Mouse (Mus musculus) fat pad, adult 2 months (tissue): ENCODE measurements around the gene Hfe2.
A peak's percentile ranks its signal among the peaks of the same experiment; 100 is the strongest.

Experiments used
- DNase-seq: peaks from one replicate; pipeline ENCODE4 v3.0.0-alpha.2; 2011; ENCODE audit warnings: low read depth, low spot score; ENCODE audit errors: extremely low read depth

Hfe2 gene

DNA sequence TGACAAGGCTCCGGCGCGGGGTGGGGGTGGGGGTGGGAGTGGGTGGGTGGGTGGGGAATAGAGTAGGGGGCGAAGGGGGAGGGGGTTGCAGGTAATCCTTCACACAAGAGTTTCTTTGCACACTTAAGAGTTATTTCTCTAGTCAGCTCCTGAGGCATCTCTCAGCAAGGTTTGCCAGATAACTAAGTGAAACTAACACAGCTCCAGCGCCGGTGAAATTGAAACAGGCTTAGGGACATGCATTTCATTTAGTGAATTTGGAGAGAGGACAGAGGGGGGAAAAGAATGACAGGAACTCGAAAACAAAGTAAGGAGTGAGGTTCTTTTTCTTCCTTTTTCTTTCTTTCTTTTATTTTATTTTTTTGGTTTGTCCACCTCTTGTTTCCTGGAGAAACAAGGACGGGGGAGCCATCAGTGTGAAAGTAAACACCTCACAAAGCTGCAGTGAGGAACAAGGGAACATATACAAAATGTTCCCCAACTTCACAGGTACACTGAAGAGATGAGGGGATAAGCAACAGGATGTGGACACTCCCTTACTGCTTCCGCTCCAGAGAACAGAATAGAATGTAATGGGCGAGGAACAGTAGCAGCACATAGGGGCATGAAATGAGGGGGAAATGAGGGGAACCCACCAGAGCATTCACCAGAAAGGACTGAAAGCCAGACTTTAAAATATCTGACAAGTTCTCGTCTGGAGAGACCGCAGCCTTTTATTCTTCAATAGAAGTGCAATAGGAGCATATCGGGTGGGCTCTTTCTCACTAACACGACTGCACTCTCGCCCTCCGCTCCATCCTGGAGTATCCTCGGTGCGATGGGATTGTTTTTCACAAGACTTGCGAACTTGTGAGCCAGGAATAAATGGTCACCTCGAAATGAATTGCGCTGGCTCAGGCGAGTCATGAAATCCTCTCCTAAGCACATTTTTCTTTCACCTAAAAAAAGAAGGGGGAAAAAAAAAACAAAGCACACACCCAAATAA, 32.0 kb downstream of the Hfe2 start:
- no peak for DNase-seq

DNA sequence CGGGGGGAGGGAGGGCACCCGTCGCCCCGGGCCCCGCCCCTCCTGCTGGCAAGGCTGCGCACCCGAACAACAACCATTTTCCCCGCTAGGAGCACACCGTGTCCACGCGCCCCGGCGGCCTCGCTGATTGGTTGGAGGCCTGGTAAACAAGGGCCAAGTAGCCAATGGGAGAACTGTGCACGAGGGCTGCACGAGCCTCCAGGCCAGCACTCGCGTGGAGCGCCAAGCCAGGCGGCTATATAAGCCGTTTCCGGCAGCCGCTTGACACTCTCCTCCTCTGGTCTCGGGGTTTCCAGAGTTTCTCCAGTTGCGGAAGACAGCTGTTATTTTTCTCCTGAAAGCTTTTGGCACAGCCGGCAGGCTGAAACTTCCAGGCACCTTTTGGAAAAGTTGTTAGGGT, 32.7 kb downstream of the Hfe2 start, which contains the start of gene Txnip:
Gene Txnip (plus strand): TSS at position 264 of the 400 bp plus-strand sequence.
- peak; percentile 79 for DNase-seq

DNA sequence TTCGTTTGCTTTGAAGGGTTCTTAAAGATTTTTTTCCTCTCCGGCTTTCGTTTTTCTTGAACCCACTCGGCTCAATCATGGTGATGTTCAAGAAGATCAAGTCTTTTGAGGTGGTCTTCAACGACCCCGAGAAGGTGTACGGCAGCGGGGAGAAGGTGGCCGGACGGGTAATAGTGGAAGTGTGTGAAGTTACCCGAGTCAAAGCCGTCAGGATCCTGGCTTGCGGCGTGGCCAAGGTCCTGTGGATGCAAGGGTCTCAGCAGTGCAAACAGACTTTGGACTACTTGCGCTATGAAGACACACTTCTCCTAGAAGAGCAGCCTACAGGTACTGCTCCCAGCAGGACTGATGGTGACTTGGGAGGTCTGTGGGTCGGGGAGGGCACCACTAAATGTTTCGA, 33.2 kb downstream of the Hfe2 start:
- no peak for DNase-seq

DNA sequence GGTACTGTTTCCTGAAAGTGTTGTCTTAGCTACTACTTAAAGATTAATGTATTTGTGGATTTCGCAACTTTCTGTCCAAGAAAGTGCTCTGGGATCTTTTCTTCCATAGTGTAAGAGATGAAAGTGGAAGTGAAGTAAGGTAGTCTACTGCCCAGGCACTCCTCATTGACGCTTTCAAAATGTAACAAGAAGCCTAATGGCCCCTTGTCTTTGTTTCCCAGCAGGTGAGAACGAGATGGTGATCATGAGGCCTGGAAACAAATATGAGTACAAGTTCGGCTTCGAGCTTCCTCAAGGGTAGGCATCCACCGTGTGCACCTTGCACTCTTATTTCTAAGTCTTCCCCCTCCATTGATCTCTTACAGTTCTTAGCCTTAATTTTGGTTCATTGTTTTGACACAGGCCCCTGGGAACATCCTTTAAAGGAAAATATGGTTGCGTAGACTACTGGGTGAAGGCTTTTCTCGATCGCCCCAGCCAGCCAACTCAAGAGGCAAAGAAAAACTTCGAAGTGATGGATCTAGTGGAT, 33.8 kb downstream of the Hfe2 start:
- no peak for DNase-seq

DNA sequence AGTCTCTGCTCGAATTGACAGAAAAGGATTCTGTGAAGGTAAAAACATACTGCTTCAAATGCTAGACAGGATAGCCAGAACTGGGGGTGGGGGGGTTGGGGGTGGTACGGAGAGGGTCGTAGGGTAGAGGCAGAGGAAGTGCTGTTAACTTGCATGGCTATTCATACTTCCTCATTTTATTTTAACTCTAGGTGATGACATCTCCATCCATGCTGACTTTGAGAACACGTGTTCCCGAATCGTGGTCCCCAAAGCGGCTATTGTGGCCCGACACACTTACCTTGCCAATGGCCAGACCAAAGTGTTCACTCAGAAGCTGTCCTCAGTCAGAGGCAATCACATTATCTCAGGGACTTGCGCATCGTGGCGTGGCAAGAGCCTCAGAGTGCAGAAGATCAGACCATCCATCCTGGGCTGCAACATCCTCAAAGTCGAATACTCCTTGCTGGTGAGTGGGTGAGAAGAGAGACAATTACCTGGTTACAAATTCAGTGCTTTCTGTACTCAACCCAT, 34.5 kb downstream of the Hfe2 start:
- no peak for DNase-seq

DNA sequence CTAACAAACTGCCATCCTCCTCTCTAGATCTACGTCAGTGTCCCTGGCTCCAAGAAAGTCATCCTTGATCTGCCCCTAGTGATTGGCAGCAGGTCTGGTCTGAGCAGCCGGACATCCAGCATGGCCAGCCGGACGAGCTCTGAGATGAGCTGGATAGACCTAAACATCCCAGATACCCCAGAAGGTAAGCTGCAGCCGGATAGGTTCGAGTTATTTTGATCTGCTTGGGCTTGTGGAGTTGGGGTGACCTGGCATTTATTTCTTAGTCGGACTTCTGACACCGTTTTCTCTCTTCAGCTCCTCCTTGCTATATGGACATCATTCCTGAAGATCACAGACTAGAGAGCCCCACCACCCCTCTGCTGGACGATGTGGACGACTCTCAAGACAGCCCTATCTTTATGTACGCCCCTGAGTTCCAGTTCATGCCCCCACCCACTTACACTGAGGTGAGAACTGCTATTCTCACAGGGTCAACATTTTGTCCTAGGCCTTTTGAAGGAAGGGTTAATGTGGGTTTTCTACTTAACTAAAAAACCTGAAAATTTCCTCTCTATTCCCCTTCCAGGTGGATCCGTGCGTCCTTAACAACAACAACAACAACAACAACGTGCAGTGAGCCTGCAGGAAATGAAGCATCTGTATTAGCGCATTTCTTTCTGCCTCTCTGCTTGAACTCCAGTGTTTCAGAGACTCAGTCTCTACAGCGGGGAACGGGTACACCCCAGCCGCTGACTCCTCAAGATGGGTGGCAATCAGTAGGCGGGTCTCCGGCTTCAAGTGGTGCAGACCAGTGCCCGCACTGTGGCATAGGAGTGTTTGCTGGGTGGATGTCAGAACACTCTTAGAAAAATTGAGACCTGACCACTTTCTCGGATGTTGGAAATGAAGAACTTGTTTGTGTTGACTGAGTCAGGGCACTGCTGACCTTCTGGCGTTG, 35.2 kb downstream of the Hfe2 start:
- DNase-seq, result no peak

DNA sequence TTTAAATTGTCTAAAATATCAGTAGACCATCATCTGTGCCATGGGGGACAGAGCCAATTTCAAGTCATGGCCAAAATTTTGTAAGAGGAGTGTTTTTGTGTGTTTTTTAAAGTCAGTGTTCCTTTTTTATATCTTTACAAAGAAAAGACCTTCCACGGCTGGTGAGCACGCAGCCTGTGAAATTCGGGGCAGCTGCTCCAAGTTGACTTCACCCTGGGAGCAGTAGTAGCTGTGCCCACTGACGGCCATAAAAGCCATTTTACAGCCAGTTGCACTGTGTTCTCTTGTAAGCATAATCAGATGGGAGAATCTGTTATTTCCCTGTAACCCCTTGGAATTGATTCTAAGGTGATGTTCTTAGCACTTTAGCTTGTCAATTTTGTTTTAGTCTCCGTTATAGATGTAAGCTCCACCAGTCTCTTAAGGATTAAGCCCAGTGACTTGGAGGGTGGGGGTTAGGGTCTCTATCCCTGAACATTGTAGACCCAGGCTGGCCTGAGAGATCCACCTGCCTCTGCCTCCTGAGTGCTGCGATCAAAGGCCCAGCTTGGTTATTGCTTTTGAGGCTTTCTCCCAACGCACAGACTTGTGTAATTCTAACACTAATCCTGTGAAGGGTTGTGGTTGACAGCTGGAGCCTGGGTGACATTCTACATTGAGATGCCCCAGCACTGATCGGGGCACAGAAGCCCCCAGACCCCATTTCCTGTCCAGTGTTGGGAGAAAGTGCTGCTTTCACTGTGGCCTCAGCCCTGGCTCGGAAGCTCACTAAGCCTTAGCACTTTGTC, 36.1 kb downstream of the Hfe2 start:
- DNase-seq, result no peak

DNA sequence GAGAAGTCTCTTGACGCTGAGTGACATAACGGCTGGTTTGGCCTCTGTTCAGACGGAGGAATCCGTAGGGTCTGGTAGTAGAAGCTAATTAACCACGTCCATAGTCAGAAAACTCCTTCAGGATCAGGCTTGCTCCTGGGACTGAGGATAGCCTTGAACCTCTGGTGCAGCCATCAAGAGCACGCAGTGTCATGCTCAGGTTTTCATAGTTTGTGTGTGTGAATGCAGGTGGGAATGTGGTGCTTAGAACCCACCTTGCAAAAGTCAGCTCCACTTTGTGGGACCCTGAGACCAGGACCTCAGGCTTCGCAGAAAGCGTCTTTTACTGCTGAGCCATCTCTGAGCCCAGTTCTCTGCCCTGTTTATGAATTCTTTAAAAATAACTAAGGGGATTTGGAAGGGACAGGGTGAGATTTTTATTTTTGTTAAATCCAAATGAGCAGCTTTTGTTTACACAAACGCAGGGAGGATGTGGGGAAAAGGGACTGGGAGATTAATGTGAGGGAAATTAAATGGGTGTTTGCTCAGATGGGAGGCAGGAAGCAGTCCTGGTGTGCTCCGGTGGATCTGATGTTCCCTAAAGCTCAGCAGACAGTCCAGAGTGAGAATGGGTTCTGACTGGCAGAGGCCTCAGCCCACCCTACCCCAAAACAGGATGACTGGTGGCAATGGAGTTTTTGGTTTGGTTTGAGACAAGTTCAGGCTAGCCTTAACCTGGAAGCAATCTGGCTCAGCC, 37.1 kb downstream of the Hfe2 start:
- DNase-seq, result no peak

DNA sequence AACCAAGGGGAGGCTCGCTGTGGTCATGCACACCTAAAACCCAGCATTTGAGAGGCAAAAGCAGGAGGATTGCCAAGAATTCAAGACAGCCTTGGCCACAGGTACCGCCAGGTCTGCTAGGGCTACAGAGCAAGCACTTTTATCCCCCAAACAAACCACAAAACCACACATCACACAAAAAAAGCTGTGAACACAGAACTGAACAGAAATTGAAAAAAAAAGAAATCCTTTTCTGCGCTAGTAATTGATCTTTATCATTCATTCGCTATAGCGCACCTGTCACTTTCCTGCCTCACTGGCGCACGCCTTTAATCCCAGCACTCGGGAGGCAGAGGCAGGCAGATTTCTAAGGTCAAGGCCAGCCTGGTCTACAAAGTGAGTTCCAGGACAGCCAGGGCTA, 38.3 kb downstream of the Hfe2 start:
- no peak for DNase-seq

DNA sequence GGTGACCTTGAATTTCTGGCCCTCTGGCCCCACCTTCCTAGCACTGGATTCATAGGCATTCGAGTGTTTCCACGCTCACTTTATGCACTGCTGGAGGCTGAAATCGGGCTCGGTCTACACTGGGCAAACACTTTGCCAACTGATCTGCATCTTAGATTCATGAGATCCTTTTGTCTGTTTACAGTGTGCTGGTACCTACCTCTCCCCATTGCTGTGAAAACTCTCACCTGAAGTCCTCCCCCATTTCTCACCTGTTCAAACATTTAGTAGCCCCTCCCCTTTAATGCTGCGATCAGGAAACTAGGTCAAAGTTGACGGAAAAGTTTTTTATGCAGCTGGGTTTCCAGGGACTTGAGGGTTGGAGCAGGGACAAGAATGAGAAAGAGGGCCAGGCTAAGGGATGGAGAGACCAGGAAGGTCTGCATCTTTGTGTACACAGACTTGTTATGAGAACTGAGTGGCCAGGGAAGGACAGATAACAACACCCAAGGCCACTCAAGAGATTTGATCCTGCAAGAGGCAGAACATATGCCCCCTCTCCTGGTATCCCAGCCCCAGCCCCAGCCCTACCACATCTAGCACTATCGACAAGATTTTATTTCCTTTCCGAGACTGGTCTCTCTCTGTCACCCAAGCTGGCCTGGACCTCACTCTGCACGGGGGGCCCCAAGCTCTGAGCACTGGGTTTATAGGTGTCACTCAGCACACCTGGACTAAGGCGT, 39.1 kb downstream of the Hfe2 start:
- DNase-seq, result no peak

DNA sequence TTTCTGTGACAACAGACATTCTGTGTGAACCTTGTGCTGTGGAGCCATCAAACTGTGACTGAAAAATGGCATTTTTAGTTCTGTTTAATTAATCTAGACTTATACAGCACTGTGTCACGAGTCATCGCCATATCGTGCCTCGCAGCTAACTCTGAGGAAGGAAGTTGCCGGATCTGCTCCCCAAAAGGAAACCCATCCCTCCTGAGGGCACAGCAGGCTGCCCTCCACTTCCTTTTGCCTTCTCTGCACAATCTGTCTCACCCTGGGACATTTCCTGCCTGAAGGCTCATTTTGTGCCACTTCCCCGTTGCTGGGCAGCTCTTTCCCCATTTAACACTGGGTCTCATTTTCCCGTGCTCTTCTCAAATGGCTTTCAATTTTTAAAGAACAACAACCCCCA, 39.7 kb downstream of the Hfe2 start:
- no peak for DNase-seq

DNA sequence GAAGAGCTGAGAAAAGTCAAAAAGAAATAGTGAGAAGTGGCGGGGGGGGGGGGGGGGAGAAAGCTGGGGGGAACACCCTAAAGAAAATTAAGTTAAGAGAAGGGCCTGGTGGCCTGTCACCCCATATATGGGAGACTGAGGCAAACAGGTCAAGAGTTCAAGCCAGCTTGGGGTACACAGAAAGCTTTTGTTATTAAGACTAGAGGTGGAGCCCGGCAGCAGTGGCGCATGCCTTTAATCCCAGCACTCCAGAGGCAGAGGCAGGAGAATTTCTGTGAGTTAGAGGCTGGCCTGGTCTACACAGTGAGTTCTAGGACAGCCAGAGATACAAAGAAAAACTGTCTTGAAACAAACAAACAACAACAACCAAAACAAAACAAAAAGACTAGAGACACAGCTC, 40.1 kb downstream of the Hfe2 start:
- no peak for DNase-seq

DNA sequence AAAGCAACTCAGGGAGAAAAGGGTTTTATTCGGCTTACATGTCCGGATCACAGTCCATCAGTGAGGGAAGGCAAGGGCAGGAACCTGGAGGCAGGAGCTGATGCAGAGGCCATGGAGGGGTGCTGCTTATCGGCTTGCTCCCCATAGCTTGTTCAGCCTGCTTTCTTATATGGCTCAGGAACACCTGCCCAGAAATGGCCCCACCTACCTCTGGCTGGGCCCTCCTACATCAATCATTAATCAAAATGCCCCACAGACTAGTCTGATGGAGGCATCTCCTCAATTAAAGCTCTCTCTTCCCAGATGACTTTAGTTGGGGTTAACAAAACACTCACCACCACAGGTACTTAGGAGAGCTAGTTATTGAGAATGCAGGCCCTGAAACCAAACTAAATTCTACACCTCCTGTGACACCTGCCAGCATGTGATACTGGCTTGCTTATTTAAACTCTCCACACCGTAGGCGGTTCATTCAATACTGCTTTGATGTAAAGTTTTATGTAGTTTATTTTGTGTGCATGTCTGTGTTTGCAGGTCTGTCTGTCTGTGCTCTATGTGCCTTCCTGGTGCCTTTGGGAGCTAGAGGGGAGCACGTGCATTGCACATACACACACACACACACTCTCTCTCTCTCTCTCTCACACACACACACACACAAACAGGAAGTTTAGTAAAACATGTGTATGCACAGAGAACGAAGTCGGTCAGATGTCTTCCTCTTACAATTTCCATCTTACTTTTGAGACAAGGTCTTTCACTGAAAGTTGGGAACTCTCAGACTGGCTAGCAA, 41.9 kb downstream of the Hfe2 start:
- no peak for DNase-seq

DNA sequence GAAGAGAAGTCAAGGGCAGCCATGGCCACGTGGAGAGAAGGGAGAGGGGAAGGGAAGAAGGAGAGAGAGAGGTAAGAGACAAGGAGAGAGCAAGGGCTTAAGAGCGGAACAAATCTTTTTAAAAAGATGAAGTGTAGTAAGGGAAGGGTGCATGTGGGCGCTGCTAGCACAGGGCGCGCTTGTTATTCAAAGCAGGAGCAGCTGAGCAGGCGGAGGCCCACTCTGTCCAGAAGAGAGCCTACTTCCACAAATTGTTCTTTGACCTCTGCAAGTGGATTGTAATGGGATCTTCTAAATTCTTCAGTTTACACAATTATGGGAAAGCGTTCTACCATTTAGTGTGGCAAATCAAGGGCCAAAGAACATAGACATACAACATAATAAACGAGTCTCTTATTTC, 43.6 kb downstream of the Hfe2 start:
- no peak for DNase-seq

DNA sequence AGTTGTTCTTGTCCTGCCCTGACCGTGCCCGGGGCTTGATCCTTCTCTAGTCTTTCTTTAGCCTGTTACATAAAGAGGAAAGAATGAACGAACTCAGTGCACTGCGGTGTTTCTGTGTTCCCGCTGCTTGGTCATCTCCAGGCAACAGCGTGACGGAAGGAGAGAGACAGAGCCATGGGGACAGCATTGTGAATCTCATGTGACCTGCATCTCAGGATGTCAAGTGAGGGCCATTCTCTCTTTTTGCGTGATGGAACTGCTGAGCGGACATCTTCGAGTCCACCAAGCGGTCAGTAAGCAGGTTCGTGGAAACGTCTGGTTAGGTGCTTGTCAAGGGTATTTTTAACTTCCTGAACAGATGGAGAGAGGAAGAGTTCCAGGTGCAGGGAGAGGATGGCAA, 44.5 kb downstream of the Hfe2 start:
- no peak for DNase-seq

DNA sequence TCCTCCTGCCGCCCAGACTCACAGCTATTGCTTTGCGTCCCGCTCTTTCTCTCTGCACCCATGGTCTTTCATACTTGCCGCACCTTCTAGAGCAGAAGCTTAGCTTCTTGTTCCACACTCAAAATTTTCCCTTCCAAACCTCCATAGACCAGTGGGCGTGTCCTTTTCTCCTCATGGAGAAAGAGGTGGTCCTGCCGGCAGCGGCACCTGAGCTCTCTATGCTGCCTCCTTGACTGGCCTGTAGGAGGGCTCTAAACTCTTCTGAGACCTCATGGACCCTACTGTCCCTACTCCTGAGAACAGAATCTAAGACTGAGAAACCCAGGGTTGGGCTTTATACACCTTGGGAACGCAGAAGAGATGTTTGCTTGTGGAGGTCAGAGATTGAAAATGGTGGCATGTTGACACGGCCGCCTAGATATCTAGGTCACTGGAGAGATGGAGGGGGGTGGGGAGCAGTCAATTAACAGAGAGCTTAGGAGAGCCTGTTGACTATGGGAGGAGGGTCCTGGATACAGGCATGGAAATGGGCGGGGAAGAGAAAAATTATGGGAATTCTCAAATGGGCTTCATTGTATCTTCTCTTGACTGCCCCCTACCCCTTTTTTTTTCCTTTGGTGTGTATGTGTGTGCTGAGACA, 45.1 kb downstream of the Hfe2 start:
- no peak for DNase-seq

DNA sequence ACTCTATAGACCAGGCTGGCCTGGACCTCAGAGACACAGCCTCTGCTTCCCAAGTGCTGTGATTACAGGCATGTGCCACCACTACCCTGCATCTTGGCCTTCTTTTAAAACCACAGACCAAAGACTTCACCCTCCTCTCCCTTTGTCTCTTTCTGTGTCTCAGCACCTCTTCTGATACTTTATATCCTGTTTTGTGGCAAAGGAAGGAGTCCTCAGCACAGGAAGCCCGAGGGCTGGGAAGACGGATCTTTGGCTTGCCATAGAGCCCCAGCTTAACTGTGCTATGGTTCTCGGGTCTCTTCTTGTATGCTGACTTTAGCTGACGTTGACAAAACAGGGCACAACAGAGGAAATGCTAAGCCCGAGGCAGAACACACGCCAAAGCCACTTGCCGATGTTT, 45.7 kb downstream of the Hfe2 start:
- no peak for DNase-seq

DNA sequence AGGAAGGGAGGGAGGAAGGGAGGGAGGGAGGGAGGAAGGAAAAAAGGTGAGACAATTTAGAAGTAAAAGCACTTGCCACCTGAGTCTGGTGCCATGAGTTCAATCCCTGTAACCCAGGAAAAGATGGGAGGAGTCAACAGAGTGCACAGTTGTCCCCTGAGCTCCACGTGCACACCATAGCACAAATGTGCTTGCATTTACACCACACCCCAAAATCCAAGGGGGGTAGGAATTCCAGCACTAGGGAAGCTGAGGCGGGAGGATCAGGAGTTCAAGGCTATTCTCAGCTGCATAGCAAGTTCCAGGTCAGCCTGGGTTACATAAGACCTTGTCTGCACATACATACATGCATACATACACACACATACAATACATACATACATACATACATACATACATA, 46.4 kb downstream of the Hfe2 start:
- no peak for DNase-seq
